Mouse (Mus musculus) bone marrow, adult 2 months (tissue): ENCODE results near the gene Rheb.

Experiments used
- CTCF ChIP-seq: fragments of 200-500 bp; IDR thresholded peaks from 2 replicates; pipeline ENCODE4 v1.5.1; 2011; ENCODE audit warnings: low read length, control low read depth; ENCODE audit not compliant: control insufficient read depth, insufficient read depth
- POLR2A ChIP-seq: fragments of 200-500 bp; IDR thresholded peaks from 2 replicates; pipeline ENCODE4 v1.6.1; 2011; ENCODE audit warnings: low read depth, mild to moderate bottlenecking, control low read depth, low read length, borderline replicate concordance; ENCODE audit not compliant: control insufficient read depth

GRCm38 (mm10) chr5:24757816-24758215 is 84.6 kb downstream of the Rheb start, which contains the start of gene Crygn:
- no peak for TF ChIP-seq CTCF
- TF ChIP-seq POLR2A: no peak
